Mouse (Mus musculus) forebrain, embryonic 11.5 days (tissue): ENCODE results near the gene Isg15. TPM values are rescaled to one million over a fixed set of nuclear protein-coding genes. Genes with fewer than 3 reads are reported as not detected.

ENCODE experiments used
- ATAC-seq: fragments of 200-750 bp; cut with Nextera tagmentation; replicated peaks from 2 replicates; pipeline ENCODE4 v1.8.0; 2017; ENCODE audit warnings: moderate TSS enrichment; ENCODE audit not compliant: low FRiP score
- DNase-seq: peaks from one replicate; pipeline ENCODE4 v3.0.0-alpha.2; 2017; ENCODE audit warnings: low spot score
- H3K27ac ChIP-seq: fragments of 300-500 bp; sonication (generic); 2 replicates; pipeline ENCODE4 v1.5.1; 2014; ENCODE audit warnings: low read depth, low read length
- H3K27me3 ChIP-seq: fragments of 300-500 bp; sonication (generic); 2 replicates; pipeline ENCODE4 v1.6.1; 2014; ENCODE audit warnings: mild to moderate bottlenecking, low read length, mixed read lengths; ENCODE audit not compliant: control insufficient read depth, insufficient read depth
- H3K36me3 ChIP-seq: fragments of 300-500 bp; sonication (generic); 2 replicates; pipeline ENCODE4 v1.6.1; 2014; ENCODE audit warnings: mild to moderate bottlenecking, low read length, moderate library complexity, mixed read lengths; ENCODE audit not compliant: control insufficient read depth, insufficient read depth
- H3K4me1 ChIP-seq: fragments of 300-500 bp; sonication (generic); replicated peaks from 2 replicates; pipeline ENCODE4 v1.6.1; 2014; ENCODE audit warnings: low read length, mixed read lengths; ENCODE audit not compliant: control insufficient read depth, insufficient read depth
- H3K4me2 ChIP-seq: fragments of 300-500 bp; sonication (generic); 2 replicates; pipeline ENCODE4 v1.6.1; 2014; ENCODE audit warnings: low read depth, mild to moderate bottlenecking, low read length, moderate library complexity, mixed read lengths; ENCODE audit not compliant: severe bottlenecking
- H3K4me3 ChIP-seq: fragments of 300-500 bp; sonication (generic); 2 replicates; pipeline ENCODE4 v1.5.1; 2014; ENCODE audit warnings: low read depth, low read length
- H3K9ac ChIP-seq: fragments of 300-500 bp; sonication (generic); 2 replicates; pipeline ENCODE4 v1.6.1; 2014; ENCODE audit warnings: low read length
- H3K9me3 ChIP-seq: fragments of 300-500 bp; sonication (generic); 2 replicates; pipeline ENCODE4 v1.6.1; 2016; ENCODE audit warnings: low read length, mixed read lengths; ENCODE audit not compliant: control insufficient read depth
- WGBS: fragments of 180-500 bp; shearing (Covaris S2); extraction: QIAGEN DNeasy Blood & Tissue Kit; methylation state at CpG from one replicate; pipeline ENCODE4 v1.1.7; 2014; 5-methylcytosine and 5-hydroxymethylcytosine counted together
- polyA plus RNA-seq: library from polyadenylated mRNA; unstranded; fragments of >200 nt; fragmentation: Nextera tagmentation; extraction: Ambion mirVana; gene quantifications from 2 replicates; pipeline ENCODE4 v1.2.1, GENCODE M21; 2014

Isg15 gene
- 0.35 and 0.37 TPM in 2 replicates for polyA plus RNA-seq

DNA sequence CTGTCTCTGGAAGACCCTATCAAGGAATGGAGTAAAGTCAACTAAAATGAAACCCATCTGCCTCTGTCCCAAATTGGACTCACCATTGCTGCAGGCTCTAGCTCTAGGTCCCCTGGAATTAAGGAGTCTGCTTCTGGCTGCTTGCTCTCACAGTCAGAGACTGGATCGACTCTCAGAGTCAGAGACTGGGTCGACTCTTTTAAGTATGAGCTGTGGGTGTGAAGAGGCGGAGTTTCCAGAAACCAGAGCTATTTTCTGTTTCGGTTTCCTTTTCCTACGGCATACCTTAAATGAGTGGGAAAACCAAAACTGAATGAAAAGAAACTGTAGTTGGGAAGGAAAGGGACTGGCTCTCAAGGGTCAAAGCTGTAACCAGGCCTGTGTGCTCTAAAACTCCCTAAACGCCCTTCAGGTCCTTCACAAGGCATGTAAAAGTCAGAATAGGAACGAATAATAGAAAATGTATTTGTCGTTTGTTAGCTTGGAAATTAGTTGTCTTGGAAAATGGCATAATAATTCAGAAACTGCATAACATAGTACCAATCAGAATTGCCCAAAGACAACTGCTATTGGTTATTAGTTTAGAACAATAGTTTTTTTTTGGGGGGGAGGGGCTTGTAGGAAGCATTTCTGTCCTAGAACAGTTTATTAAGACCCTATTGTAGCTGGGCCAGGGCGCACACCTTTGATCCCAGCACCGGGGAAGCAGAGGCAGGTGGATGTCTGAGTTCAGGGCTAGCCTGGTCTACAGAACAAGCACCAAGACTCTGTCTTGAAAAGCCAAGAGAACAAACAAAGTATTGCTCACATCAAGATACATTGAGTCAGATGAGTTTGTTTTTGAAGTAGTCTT lies at the start of gene Isg15:
Gene Isg15, minus strand, starts transcription at position 196 of the 853 bp plus-strand sequence.
- Histone ChIP-seq H3K27ac (no peak within 1 kb of the TSS), H3K4me3 (no peak within 1 kb of the TSS), H3K27me3 (no peaks in the 10 kb centered on the region), H3K36me3 (no peaks in the 10 kb centered on the region), H3K9me3 (no peaks in the 10 kb centered on the region), H3K4me2 (no peak within 1 kb of the TSS), H3K4me1 (peaks cover 16% of the 10 kb centered on the region), H3K9ac (no peak within 1 kb of the TSS)
- DNase-seq = no peak
- 68% methylated on average over 10 of the region's 10 CpGs for WGBS
- no peak for ATAC-seq

DNA sequence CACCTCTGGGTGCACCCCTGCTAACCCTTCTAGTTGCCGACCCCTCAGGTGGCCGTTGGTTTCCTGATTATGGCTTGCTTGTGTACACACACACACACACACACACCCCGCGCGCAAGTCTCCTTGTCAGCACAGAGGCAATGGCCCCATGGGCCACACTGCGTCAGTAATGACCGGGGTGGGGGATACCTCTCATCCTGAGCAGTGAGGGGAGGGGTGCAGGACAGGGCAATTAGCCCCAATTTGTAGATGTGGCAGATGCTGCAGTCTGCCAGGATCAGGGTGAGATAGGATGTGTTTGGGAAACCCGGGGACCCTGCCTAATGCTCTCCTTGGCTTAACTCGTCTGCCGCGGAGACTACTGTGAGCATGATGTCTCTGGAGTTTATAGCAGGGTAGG lies 48.9 kb upstream of the Isg15 start:
- ATAC-seq (no peak), DNase-seq (no peak)
- Histone ChIP-seq H3K9me3 (no peaks in the 10 kb centered on the region), H3K27me3 (peaks cover 14% of the 10 kb centered on the region), H3K9ac (no peak overlapping the region), H3K4me1 (peaks cover 2% of the 10 kb centered on the region; the same call in 1 of the 2 replicates), H3K4me2 (no peak overlapping the region), H3K4me3 (no peak overlapping the region), H3K36me3 (peaks cover 12% of the 10 kb centered on the region), H3K27ac (no peak overlapping the region)
- 73% methylated on average over 11 of the region's 11 CpGs for WGBS

- H3K27me3 ChIP-seq = no peaks in the 10 kb centered on the region
- no peak for ATAC-seq
- no peak for DNase-seq
- no peaks in the 10 kb centered on the region for H3K9me3 ChIP-seq
- peaks cover 23% of the 10 kb centered on the region; the same call in 1 of the 2 replicates for H3K36me3 ChIP-seq
- H3K4me3 ChIP-seq = peak overlapping the region; percentile 93
- H3K27ac ChIP-seq = peak overlapping the region; percentile 85; the same call in 1 of the 2 replicates
- H3K4me2 ChIP-seq = peak overlapping the region; percentile 63
- peaks cover 4% of the 10 kb centered on the region for H3K4me1 ChIP-seq
- 25% methylated on average over 55 of the region's 60 CpGs for WGBS
- H3K9ac ChIP-seq = peak overlapping the region; percentile 80
Measured at GRCm38 (mm10) chr4:156236651-156237447, 36.2 kb upstream of the Isg15 start.

GRCm38 (mm10) chr4:156235808-156236533 lies 35.4 kb upstream of the Isg15 start, which contains the start of gene Noc2l:
Noc2l (plus strand) TSS chr4:156236010.
- Histone ChIP-seq H3K9me3 (no peaks in the 10 kb centered on the region), H3K4me1 (peaks cover 4% of the 10 kb centered on the region), H3K36me3 (peaks cover 16% of the 10 kb centered on the region; the same call in 1 of the 2 replicates), H3K27ac (peak within 1 kb of the TSS; percentile 85), H3K9ac (peak within 1 kb of the TSS; percentile 80), H3K27me3 (no peaks in the 10 kb centered on the region), H3K4me2 (peak within 1 kb of the TSS; percentile 82), H3K4me3 (peak within 1 kb of the TSS; percentile 93)
- ATAC-seq (peak; percentile 87), DNase-seq (peak; percentile 97)
- WGBS = under 1% methylated on average over 84 of the region's 90 CpGs

DNA sequence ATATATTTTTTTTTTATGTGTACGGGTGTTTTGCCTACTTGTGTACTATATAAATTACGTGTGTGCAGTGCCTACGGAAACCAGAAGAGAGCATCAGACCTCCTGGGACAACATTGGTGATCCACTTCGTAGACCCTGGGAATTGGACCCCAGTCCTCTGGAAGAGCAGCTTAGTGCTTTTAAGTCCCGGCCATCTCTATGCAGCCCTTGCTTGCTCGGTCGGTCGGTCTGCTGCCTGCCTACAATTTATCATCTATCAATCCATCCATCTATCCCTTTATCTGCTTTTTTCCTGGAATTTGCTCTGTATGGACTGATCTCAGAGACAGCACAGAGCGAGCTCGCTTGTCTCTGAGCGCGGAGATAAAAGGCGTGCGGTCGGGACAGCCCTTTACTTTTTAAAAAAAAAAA lies 34.7 kb upstream of the Isg15 start:
- peaks cover 19% of the 10 kb centered on the region; the same call in 1 of the 2 replicates for H3K36me3 ChIP-seq
- peak overlapping the region; percentile 63 for H3K4me2 ChIP-seq
- DNase-seq (no peak), ATAC-seq (peak; percentile 37)
- H3K27ac ChIP-seq = peak overlapping the region; percentile 50; the same call in 1 of the 2 replicates
- WGBS = 2% methylated on average over 15 of the region's 15 CpGs
- H3K27me3 ChIP-seq = no peaks in the 10 kb centered on the region
- H3K9ac ChIP-seq = peak overlapping the region; percentile 80
- H3K9me3 ChIP-seq = no peaks in the 10 kb centered on the region
- peak overlapping the region; percentile 93 for H3K4me3 ChIP-seq
- H3K4me1 ChIP-seq = peaks cover 4% of the 10 kb centered on the region

GRCm38 (mm10) chr4:156234701-156235213 lies 34.1 kb upstream of the Isg15 start, which contains the start of gene Plekhn1:
Plekhn1 (minus strand) TSS chr4:156234857.
- H3K27ac ChIP-seq = peak within 1 kb of the TSS; percentile 57
- no peaks in the 10 kb centered on the region for H3K9me3 ChIP-seq
- H3K36me3 ChIP-seq = peaks cover 18% of the 10 kb centered on the region; the same call in 1 of the 2 replicates
- peak within 1 kb of the TSS; percentile 80 for H3K9ac ChIP-seq
- H3K4me1 ChIP-seq = peaks cover 4% of the 10 kb centered on the region
- peak; percentile 90 for DNase-seq
- under 1% methylated on average over 40 of the region's 48 CpGs for WGBS
- ATAC-seq = peak; percentile 56
- peak within 1 kb of the TSS; percentile 82 for H3K4me2 ChIP-seq
- peak within 1 kb of the TSS; percentile 93 for H3K4me3 ChIP-seq
- no peaks in the 10 kb centered on the region for H3K27me3 ChIP-seq

DNA sequence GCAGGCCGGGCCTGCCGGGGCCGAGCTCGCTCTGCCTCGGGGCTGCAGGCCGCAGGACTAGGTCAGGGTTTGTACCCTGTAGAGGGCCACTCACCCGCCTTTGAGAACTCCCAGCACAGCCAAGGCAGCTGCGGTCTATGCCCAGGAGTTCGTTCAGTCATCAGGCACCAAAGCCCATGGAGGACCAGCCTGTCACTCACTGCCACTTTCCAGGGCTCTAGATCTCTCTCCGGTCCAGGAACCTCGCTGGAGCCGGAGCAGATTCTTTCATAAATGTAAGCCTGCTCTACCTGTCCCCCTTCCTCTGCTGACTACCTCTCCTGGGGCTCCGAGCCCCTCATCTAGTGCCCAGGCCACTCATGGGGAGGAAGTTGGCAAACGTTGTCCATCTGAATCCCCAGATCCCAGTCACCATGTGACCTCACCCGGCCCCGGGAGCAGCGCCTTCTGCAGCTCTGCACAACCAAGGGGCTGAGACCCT lies 33.4 kb upstream of the Isg15 start:
- H3K9me3 ChIP-seq = no peaks in the 10 kb centered on the region
- DNase-seq (peak; percentile 73), ATAC-seq (no peak)
- H3K27me3 ChIP-seq = no peaks in the 10 kb centered on the region
- peak overlapping the region; percentile 57; the same call in 1 of the 2 replicates for H3K27ac ChIP-seq
- H3K4me2 ChIP-seq = peak overlapping the region; percentile 82
- H3K9ac ChIP-seq = peak overlapping the region; percentile 78
- 2% methylated on average over 17 of the region's 17 CpGs for WGBS
- peaks cover 16% of the 10 kb centered on the region; the same call in 1 of the 2 replicates for H3K36me3 ChIP-seq
- H3K4me3 ChIP-seq = peak overlapping the region; percentile 93
- peaks cover 4% of the 10 kb centered on the region for H3K4me1 ChIP-seq
